Mouse (Mus musculus) lung, adult 2 months (tissue): ENCODE data around the gene Spata21.
"Not testable (repeated sequence)": the region's sequence is repeated elsewhere in the genome, so short reads cannot be mapped to it uniquely, and the experiment has no call there.

Experiments
- CTCF ChIP-seq: fragments of 200-500 bp; IDR thresholded peaks from 2 replicates; pipeline ENCODE4 v1.5.1; 2011; ENCODE audit warnings: mild to moderate bottlenecking, low read length, control low read depth; ENCODE audit not compliant: insufficient read depth
- POLR2A ChIP-seq: fragments of 200-500 bp; IDR thresholded peaks from 2 replicates; pipeline ENCODE4 v1.6.1; 2011; ENCODE audit warnings: low read depth, mild to moderate bottlenecking, control low read depth, low read length, borderline replicate concordance; ENCODE audit errors: extremely low read depth

GRCm38 (mm10) chr4:141145124-141145523 lies 57.0 kb downstream of the Spata21 start:
- not testable (repeated sequence) for TF ChIP-seq POLR2A, CTCF
